Mouse (Mus musculus): ENCODE data around the gene Gm10295. TPM values are rescaled to one million over a fixed set of nuclear protein-coding genes. Genes with fewer than 3 reads are reported as not detected.

The Gm10295 gene
- total RNA-seq (2014; rRNA removed), result not detected in 2 replicates
- not detected in 2 replicates for polyA plus RNA-seq (2015; fragmentation: Nextera tagmentation; extraction: Ambion mirVana)

DNA sequence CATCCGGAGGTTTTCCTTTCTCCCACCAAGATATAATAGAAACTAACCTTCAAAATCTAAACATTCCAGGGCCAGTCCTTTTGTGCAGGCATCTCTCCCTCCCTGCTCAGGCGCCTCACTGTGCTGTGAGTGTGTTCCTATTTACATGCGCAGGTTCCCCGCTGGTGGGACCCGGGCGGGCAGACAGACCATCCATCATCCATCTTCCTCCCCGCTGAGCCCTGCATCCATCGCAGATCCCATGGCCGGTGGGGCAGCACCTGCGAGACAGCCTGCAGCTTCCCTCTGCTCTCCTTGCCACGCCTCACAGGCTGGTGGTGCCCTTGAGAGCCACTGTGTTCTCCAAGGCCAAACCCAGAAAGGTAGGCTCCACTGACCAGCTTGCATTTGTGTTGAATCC is at the start of gene Gm10295:
TSS of gene Gm10295 (minus strand) at position 122 of the 400 bp plus-strand sequence.
- Histone ChIP-seq H3K9ac (replicated peaks; ENCODE audit: low read length) (no peak within 1 kb of the TSS), H3K4me3 (ENCODE audit: low read length) (peak within 1 kb of the TSS; percentile 16)
- DNase-seq (ENCODE audit: low spot score), result no peak

DNA sequence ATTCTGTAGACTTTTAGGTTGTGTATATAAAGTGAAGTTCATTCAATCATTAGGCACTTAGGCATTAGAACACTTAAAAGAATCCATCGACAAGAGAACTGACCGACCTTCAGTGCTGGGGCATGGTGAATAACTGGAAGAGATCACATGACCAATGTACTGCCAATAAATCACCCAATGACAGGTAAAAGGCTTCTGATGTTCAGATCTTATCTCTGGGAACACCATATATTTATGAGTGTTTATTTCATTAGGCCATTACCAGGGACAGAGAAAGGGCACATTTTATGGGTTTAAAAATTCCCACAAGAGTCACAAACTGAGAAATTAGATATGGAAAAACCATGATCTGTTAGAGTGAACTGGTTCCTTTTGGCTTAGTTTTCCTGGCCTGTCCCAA is 49.7 kb upstream of the Gm10295 start:
- H3K9ac ChIP-seq (replicated peaks; ENCODE audit: low read length), result no peak overlapping the region
- H3K36me3 ChIP-seq (ENCODE audit: insufficient read depth, low read length), result no peaks in the 10 kb centered on the region
- ATAC-seq (no peak), DNase-seq (ENCODE audit: low spot score) (no peak)
- H3K9me3 ChIP-seq (ENCODE audit: low read length), result no peaks in the 10 kb centered on the region
- no peak overlapping the region for H3K4me2 ChIP-seq (ENCODE audit: low read depth, low read length)
- no peak overlapping the region for H3K4me3 ChIP-seq (ENCODE audit: low read length)
- WGBS, result 82% methylated on average over 2 of the region's 2 CpGs
- no peak overlapping the region for H3K27ac ChIP-seq
- TF ChIP-seq CTCF (IDR thresholded peaks at IDR 0.05; ENCODE audit: low read depth), result no peak
- no peaks in the 10 kb centered on the region for H3K4me1 ChIP-seq (ENCODE audit: insufficient read depth, low read length)
- H3K27me3 ChIP-seq (ENCODE audit: insufficient read depth, low read length), result no peaks in the 10 kb centered on the region

More for the DNA sequence above, at the start of gene Gm10295:
- Histone ChIP-seq H3K27ac (no peak within 1 kb of the TSS), H3K36me3 (ENCODE audit: insufficient read depth, low read length) (no peaks in the 10 kb centered on the region), H3K4me1 (ENCODE audit: insufficient read depth, low read length) (no peaks in the 10 kb centered on the region; the same call in 1 of the 2 replicates), H3K9me3 (ENCODE audit: low read length) (no peaks in the 10 kb centered on the region), H3K4me2 (ENCODE audit: low read depth, low read length) (peak within 1 kb of the TSS; percentile 52), H3K27me3 (ENCODE audit: insufficient read depth, low read length) (no peaks in the 10 kb centered on the region)
- ATAC-seq, result 0 out of 2 replicates have a peak, but pooled peaks have one; percentile 18
- 11% methylated on average over 11 of the region's 11 CpGs for WGBS
- TF ChIP-seq CTCF (IDR thresholded peaks at IDR 0.05; ENCODE audit: low read depth), result no peak

DNA sequence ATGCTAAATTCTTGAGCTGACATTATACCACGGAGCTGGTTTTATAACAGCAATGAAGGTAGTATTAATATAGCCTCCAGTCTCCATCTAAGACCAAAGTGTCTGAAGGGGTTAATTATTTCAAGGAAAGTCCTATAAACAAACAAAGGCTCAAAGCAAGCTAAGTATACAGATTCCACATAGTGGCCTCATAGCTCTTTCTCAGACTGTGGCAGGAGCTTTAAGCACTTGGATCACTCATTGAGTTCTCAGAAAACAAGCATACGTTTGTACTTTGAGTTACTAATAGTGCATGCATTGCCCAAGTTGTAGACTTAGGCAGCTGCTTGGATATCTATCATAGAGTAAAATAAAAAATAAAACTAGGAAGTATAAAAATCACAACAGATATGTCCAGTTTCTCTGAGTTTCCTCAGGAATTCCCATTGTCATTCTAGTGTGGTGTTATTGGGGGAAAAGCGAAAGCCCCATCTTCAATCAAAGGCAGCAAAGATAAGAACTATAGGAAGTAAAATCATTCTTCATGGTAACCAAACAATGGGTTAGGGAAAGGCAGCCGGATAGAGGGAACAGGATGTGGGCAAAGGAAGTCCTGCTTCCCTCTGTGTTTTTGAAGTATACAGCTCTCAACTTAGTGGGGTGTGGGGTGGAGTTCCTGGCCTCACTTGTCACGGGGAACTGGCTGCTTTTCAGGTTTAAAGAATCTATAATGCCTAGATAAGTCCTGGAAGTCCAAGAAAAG is 48.8 kb upstream of the Gm10295 start:
- ATAC-seq (no peak), DNase-seq (ENCODE audit: low spot score) (no peak)
- Histone ChIP-seq H3K27ac (no peak overlapping the region), H3K9me3 (ENCODE audit: low read length) (no peaks in the 10 kb centered on the region), H3K27me3 (ENCODE audit: insufficient read depth, low read length) (no peaks in the 10 kb centered on the region), H3K9ac (replicated peaks; ENCODE audit: low read length) (no peak overlapping the region), H3K4me3 (ENCODE audit: low read length) (no peak overlapping the region), H3K4me2 (ENCODE audit: low read depth, low read length) (no peak overlapping the region), H3K36me3 (ENCODE audit: insufficient read depth, low read length) (no peaks in the 10 kb centered on the region), H3K4me1 (ENCODE audit: insufficient read depth, low read length) (no peaks in the 10 kb centered on the region)
- no peak for TF ChIP-seq CTCF (IDR thresholded peaks at IDR 0.05; ENCODE audit: low read depth)
- WGBS, result 70% methylated on average over 5 of the region's 5 CpGs

DNA sequence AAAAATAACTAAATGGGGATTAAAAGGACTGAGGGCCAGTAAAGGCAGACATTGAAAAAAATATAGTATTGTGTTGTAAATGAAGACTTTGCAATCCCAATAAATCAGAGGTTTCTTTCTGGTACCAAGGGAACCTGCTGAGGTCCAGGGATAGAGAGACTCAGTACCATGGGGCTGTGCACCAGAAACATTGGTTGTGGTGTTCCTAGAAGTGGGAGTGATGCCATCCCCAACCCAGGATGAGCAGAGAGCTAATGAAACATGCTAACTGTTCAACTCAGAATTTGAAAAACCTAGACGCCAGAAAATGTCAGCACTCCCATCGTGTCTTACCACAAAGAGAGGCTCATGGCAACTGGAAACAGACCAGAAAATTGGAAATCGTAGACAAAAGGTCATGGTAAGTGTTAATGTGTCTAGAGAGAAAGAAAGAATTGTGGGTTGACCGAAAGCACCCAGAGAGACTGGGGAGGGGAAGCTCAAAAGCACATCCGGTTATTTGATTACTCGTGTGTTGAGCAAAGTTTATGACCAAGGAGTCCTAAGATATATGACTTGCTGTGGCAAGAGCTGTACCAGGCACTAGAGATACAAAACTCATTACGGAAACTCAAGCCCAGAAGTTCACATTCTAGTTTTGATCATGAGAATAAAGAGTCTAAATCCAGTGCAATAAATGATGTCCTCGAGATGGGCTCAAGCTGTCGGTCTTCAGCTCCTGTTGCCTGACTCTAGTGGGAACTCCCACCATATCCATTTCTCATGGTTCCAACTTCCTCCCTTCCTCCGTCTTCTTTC is 47.9 kb upstream of the Gm10295 start:
- 80% methylated on average over 10 of the region's 10 CpGs for WGBS
- no peaks in the 10 kb centered on the region for H3K4me1 ChIP-seq (ENCODE audit: insufficient read depth, low read length)

DNA sequence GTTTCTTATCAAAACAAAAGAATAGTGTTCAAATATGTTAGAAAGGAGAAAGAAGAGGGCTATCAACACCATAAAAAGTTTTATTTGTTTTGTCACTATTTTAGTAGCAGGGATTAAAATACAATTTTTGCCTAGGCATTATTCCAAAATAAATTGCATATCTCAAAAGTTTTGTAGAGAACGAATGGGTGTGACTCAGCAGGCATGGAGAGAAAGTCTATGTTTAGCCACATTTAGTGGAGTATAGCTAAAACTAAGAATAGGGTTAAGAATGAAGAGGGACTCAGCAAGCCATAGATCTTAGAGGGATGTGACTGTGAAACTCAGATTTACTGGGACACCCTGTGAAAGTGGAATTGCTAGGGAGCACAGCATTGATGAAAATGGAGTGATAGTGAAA is 47.1 kb upstream of the Gm10295 start:
- Histone ChIP-seq H3K9me3 (ENCODE audit: low read length) (no peaks in the 10 kb centered on the region), H3K4me2 (ENCODE audit: low read depth, low read length) (no peak overlapping the region), H3K9ac (replicated peaks; ENCODE audit: low read length) (no peak overlapping the region), H3K27me3 (ENCODE audit: insufficient read depth, low read length) (no peaks in the 10 kb centered on the region), H3K36me3 (ENCODE audit: insufficient read depth, low read length) (no peaks in the 10 kb centered on the region), H3K4me1 (ENCODE audit: insufficient read depth, low read length) (no peaks in the 10 kb centered on the region), H3K4me3 (ENCODE audit: low read length) (no peak overlapping the region), H3K27ac (no peak overlapping the region)
- ATAC-seq, result no peak
- WGBS, result 83% methylated on average over 1 of the region's 1 CpGs
- no peak for DNase-seq (ENCODE audit: low spot score)
- no peak for TF ChIP-seq CTCF (IDR thresholded peaks at IDR 0.05; ENCODE audit: low read depth)

More for the DNA sequence above, 47.9 kb upstream of the Gm10295 start:
- no peaks in the 10 kb centered on the region for H3K36me3 ChIP-seq (ENCODE audit: insufficient read depth, low read length)
- no peak overlapping the region for H3K4me3 ChIP-seq (ENCODE audit: low read length)
- H3K27ac ChIP-seq, result no peak overlapping the region
- H3K4me2 ChIP-seq (ENCODE audit: low read depth, low read length), result no peak overlapping the region
- DNase-seq (ENCODE audit: low spot score) (no peak), ATAC-seq (no peak)
- no peak overlapping the region for H3K9ac ChIP-seq (replicated peaks; ENCODE audit: low read length)
- no peaks in the 10 kb centered on the region for H3K27me3 ChIP-seq (ENCODE audit: insufficient read depth, low read length)
- no peaks in the 10 kb centered on the region for H3K9me3 ChIP-seq (ENCODE audit: low read length)
- no peak for TF ChIP-seq CTCF (IDR thresholded peaks at IDR 0.05; ENCODE audit: low read depth)

DNA sequence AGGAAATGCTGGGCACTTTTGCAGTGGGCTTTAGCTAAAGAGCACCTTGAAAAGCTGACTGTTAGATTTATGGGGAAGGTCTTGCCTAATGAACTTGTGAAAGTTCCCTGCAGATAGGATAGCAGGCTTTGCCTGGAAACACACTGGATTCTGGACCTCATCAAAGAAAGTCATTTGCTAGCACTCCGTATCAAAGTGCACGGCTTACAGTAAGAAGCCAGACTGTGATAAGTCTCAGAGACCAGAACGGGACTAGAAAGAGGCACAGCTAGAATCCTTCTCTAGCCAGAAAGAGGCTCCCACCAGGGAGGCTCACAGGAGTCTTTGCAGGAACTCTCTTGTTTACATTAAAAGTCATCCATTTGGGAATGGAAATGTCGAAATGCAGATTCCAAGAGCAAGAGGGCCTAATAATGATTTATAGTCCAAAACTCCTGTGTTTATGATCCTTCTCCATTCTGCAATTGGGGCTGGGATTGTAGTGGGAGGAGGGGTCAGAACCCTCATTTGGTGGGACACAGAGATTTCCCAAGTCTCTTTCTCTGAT is 41.6 kb upstream of the Gm10295 start:
- no peak overlapping the region for H3K4me3 ChIP-seq (ENCODE audit: low read length)
- DNase-seq (ENCODE audit: low spot score) (no peak), ATAC-seq (no peak)
- no peak overlapping the region for H3K4me2 ChIP-seq (ENCODE audit: low read depth, low read length)
- TF ChIP-seq CTCF (IDR thresholded peaks at IDR 0.05; ENCODE audit: low read depth), result no peak
- H3K36me3 ChIP-seq (ENCODE audit: insufficient read depth, low read length), result no peaks in the 10 kb centered on the region
- no peak overlapping the region for H3K27ac ChIP-seq
- H3K27me3 ChIP-seq (ENCODE audit: insufficient read depth, low read length), result no peaks in the 10 kb centered on the region
- no peak overlapping the region for H3K9ac ChIP-seq (replicated peaks; ENCODE audit: low read length)
- 50% methylated on average over 4 of the region's 4 CpGs for WGBS
- no peaks in the 10 kb centered on the region for H3K4me1 ChIP-seq (ENCODE audit: insufficient read depth, low read length)
- no peaks in the 10 kb centered on the region for H3K9me3 ChIP-seq (ENCODE audit: low read length)
